Mouse (Mus musculus) mouse trophoblast stem cell (cell line): ENCODE results near the gene Hoxb3.

ENCODE experiments used
- in situ Hi-C, 2 experiments: fragments of 300-500 bp; cut with MseI, MboI; formaldehyde crosslinking; loops; 2 replicates in 1 of 2; 3 replicates in 1 of 2; pipeline ENCODE4 v1.15.1; 2025

The Hoxb3 gene

GRCm38 (mm10) chr11:96352691-96353521, 29.8 kb downstream of the Hoxb3 start:
- in situ Hi-C loops, result no loop called here

- in situ Hi-C loops, result no loop called here
Measured at GRCm38 (mm10) chr11:96353522-96353841, 30.4 kb downstream of the Hoxb3 start.

- in situ Hi-C loops, result no loop called here
Measured at GRCm38 (mm10) chr11:96353939-96354338, 30.8 kb downstream of the Hoxb3 start.

GRCm38 (mm10) chr11:96354376-96354775, 31.2 kb downstream of the Hoxb3 start:
- in situ Hi-C loops, result no loop called here

- in situ Hi-C loops, result no loop called here
Measured at GRCm38 (mm10) chr11:96354801-96355311, 31.7 kb downstream of the Hoxb3 start.

GRCm38 (mm10) chr11:96363807-96364206, 40.7 kb downstream of the Hoxb3 start:
- in situ Hi-C loops, result no loop called here

- in situ Hi-C loops, result no loop called here
Measured at GRCm38 (mm10) chr11:96365441-96366091, 42.4 kb downstream of the Hoxb3 start, which contains the start of gene Hoxb1. TSS of gene Hoxb1 (plus strand) at chr11:96365752.

- in situ Hi-C loops, result no loop called here
Measured at GRCm38 (mm10) chr11:96366092-96367041, 43.2 kb downstream of the Hoxb3 start.

- in situ Hi-C loops, result no loop called here
Measured at GRCm38 (mm10) chr11:96367141-96367540, 44.0 kb downstream of the Hoxb3 start.

GRCm38 (mm10) chr11:96368686-96369085, 45.6 kb downstream of the Hoxb3 start:
- in situ Hi-C loops, result no loop called here

GRCm38 (mm10) chr11:96369140-96369539, 46.0 kb downstream of the Hoxb3 start:
- in situ Hi-C loops, result no loop called here

GRCm38 (mm10) chr11:96371726-96372125, 48.6 kb downstream of the Hoxb3 start:
- in situ Hi-C loops, result no loop called here

GRCm38 (mm10) chr11:96372519-96372918, 49.4 kb downstream of the Hoxb3 start:
- in situ Hi-C loops, result no loop called here

GRCm38 (mm10) chr11:96374810-96375209, 51.7 kb downstream of the Hoxb3 start:
- in situ Hi-C loops, result no loop called here

- in situ Hi-C loops, result no loop called here
Measured at GRCm38 (mm10) chr11:96383381-96383780, 60.3 kb downstream of the Hoxb3 start.

GRCm38 (mm10) chr11:96387635-96388034, 64.5 kb downstream of the Hoxb3 start:
- in situ Hi-C loops, result no loop called here

- in situ Hi-C loops, result no loop called here
Measured at GRCm38 (mm10) chr11:96396772-96397626, 73.9 kb downstream of the Hoxb3 start.
